ENCODE assay signal across 8 mouse cellular contexts in genomic region chr1:131525586-131526271, GRCm38 (mm10). TPM values are rescaled to one million over a fixed set of nuclear protein-coding genes. Genes with fewer than 3 reads are reported as not detected.
DNase-seq lines count a peak whose midpoint lies in the region; ATAC-seq and TF ChIP-seq lines count a peak whose summit lies in the region.

No protein-coding gene starts in this region.

- peak overlapping the region; percentile 86 for H3K4me2 ChIP-seq in heart, embryonic 11.5 days
- H3K4me2 ChIP-seq in kidney, postnatal 0 days (ENCODE audit: low read length), result peak overlapping the region; percentile 97
- H3K4me2 ChIP-seq in liver, embryonic 14.5 days (ENCODE audit: low read depth), result peak overlapping the region; percentile 100

- no peaks in the 10 kb centered on the region for H3K9me3 ChIP-seq in heart, embryonic 11.5 days (replicated peaks; ENCODE audit: control insufficient read depth, low read length)
- H3K9me3 ChIP-seq in kidney, postnatal 0 days (replicated peaks; ENCODE audit: low read length), result no peaks in the 10 kb centered on the region
- H3K9me3 ChIP-seq in liver, embryonic 14.5 days (ENCODE audit: control insufficient read depth, low read length), result no peaks in the 10 kb centered on the region

- TF ChIP-seq CTCF in kidney, postnatal 0 days (IDR thresholded peaks at IDR 0.05; ENCODE audit: low read depth), result no peak
- TF ChIP-seq CTCF in liver, embryonic 14.5 days (IDR thresholded peaks at IDR 0.05; ENCODE audit: low read depth), result no peak
- no peak for TF ChIP-seq CTCF in olfactory bulb, adult 2 months (IDR thresholded peaks at IDR 0.05; ENCODE audit: insufficient read depth, low read depth, low read length)

- WGBS in heart, embryonic 11.5 days (ENCODE audit: insufficient replicate concordance), result under 1% methylated on average over 39 of the region's 41 CpGs
- WGBS in kidney, postnatal 0 days, result under 1% methylated on average over 41 of the region's 41 CpGs
- WGBS in liver, embryonic 14.5 days (ENCODE audit: insufficient replicate concordance), result under 1% methylated on average over 41 of the region's 41 CpGs
- under 1% methylated on average over 41 of the region's 41 CpGs for WGBS in olfactory bulb, adult 2 months

- H3K36me3 ChIP-seq in heart, embryonic 11.5 days (ENCODE audit: control insufficient read depth, insufficient read depth, low read length), result no peaks in the 10 kb centered on the region
- no peaks in the 10 kb centered on the region for H3K36me3 ChIP-seq in kidney, postnatal 0 days (ENCODE audit: insufficient read depth, low read length)
- no peaks in the 10 kb centered on the region for H3K36me3 ChIP-seq in liver, embryonic 14.5 days (replicated peaks; ENCODE audit: control insufficient read depth, insufficient read depth, low read depth)

- no peak for TF ChIP-seq EP300 in liver, embryonic 14.5 days (IDR thresholded peaks at IDR 0.05; ENCODE audit: low read depth)

- TF ChIP-seq POLR2A in olfactory bulb, adult 2 months (IDR thresholded peaks at IDR 0.05; ENCODE audit: insufficient read depth, low read depth, low read length), result no peak

- peak overlapping the region; percentile 89 for H3K4me3 ChIP-seq in heart, embryonic 11.5 days (ENCODE audit: low read depth, low read length)
- H3K4me3 ChIP-seq in kidney, postnatal 0 days (replicated peaks; ENCODE audit: low read depth, low read length), result peak overlapping the region; percentile 85
- H3K4me3 ChIP-seq in liver, embryonic 14.5 days (ENCODE audit: insufficient read depth in 1 of 2, low read depth in 2 of 2, low read length in 2 of 2), result peak overlapping the region; percentile 84 to 93
- H3K4me3 ChIP-seq in olfactory bulb, adult 2 months (ENCODE audit: insufficient read depth, low read depth, low read length), result peak overlapping the region; percentile 94

- DNase-seq in 416B (ENCODE audit: low read depth) (peak; percentile 44), adipocyte (ENCODE audit: low spot score) (peak; percentile 39)
- peak; percentile 66 for DNase-seq in embryo, embryonic 9.5 days (ENCODE audit: extremely low spot score)
- DNase-seq in kidney, postnatal 0 days (ENCODE audit: low spot score), result peak; percentile 67
- no peak for DNase-seq in liver, embryonic 14.5 days (ENCODE audit: low read depth in 3 of 3, low spot score in 3 of 3)
- peak; percentile 70 for DNase-seq in yolk sac, embryonic 10.5 days (ENCODE audit: low spot score)

- peaks cover 37% of the 10 kb centered on the region for H3K4me1 ChIP-seq in heart, embryonic 11.5 days (ENCODE audit: control insufficient read depth, insufficient read depth, low read length)
- peaks cover 25% of the 10 kb centered on the region for H3K4me1 ChIP-seq in kidney, postnatal 0 days (replicated peaks; ENCODE audit: insufficient read depth, low read length)
- H3K4me1 ChIP-seq in liver, embryonic 14.5 days (replicated peaks; ENCODE audit: control insufficient read depth in 2 of 2, insufficient read depth in 2 of 2, low read length in 1 of 2), result peaks cover 16 to 24% of the 10 kb centered on the region in 2 experiments
- no peaks in the 10 kb centered on the region for H3K4me1 ChIP-seq in olfactory bulb, adult 2 months (ENCODE audit: control insufficient read depth, insufficient read depth, low read length)

- peak overlapping the region; percentile 95 for H3K27ac ChIP-seq in heart, embryonic 11.5 days (ENCODE audit: low read depth, low read length)
- peak overlapping the region; percentile 95 for H3K27ac ChIP-seq in kidney, postnatal 0 days
- H3K27ac ChIP-seq in liver, embryonic 14.5 days, result peak overlapping the region; percentile 60
- peak overlapping the region; percentile 74 for H3K27ac ChIP-seq in olfactory bulb, adult 2 months (ENCODE audit: insufficient read depth, low read depth, low read length)

- no peaks in the 10 kb centered on the region for H3K27me3 ChIP-seq in heart, embryonic 11.5 days (ENCODE audit: control insufficient read depth, insufficient read depth, low read length)
- no peaks in the 10 kb centered on the region for H3K27me3 ChIP-seq in kidney, postnatal 0 days (ENCODE audit: insufficient read depth, low read length)
- no peaks in the 10 kb centered on the region; the same call in 1 of the 2 replicates for H3K27me3 ChIP-seq in liver, embryonic 14.5 days (ENCODE audit: control insufficient read depth, insufficient read depth, low read length)

- peak overlapping the region; percentile 90 for H3K9ac ChIP-seq in heart, embryonic 11.5 days (ENCODE audit: low read depth, low read length)
- H3K9ac ChIP-seq in kidney, postnatal 0 days (ENCODE audit: low read depth, low read length), result peak overlapping the region; percentile 82
- peak overlapping the region; percentile 80 for H3K9ac ChIP-seq in liver, embryonic 14.5 days (replicated peaks)

- ATAC-seq in heart, embryonic 11.5 days (replicated peaks; ENCODE audit: insufficient number of reproducible peaks, low FRiP score, low TSS enrichment), result no peak
- ATAC-seq in kidney, postnatal 0 days (replicated peaks; ENCODE audit: low FRiP score, low read depth), result no peak
- no peak for ATAC-seq in liver, embryonic 14.5 days (ENCODE audit: insufficient read depth)

RNA-seq across cellular contexts. Expression of gene Srgap2, which starts 1.4 kb away (rescaled TPM):
- 19.4 and 23.3 TPM in 2 replicates for polyA plus RNA-seq in heart, embryonic 11.5 days (2014; fragmentation: Nextera tagmentation; extraction: Ambion mirVana)
- 6.9 and 8.3 TPM in 2 replicates for polyA plus RNA-seq in kidney, postnatal 0 days (2015; fragmentation: Nextera tagmentation; extraction: Ambion mirVana)
- 4.4 and 4.9 TPM in 2 replicates for polyA plus RNA-seq in liver, embryonic 14.5 days (2012; rRNA removed)
- 3.9 and 4.9 TPM in 2 replicates for polyA plus RNA-seq in liver, embryonic 14.5 days (2014; fragmentation: Nextera tagmentation; extraction: Ambion mirVana)
- polyA plus RNA-seq in olfactory bulb, adult 2 months (2012; ENCODE audit: insufficient read depth, insufficient read length, low replicate concordance, missing spikeins), result not detected in 2 replicates

RNA-seq across cellular contexts. Expression of gene Fam72a, which starts 2.0 kb away (rescaled TPM):
- polyA plus RNA-seq in heart, embryonic 11.5 days (2014; fragmentation: Nextera tagmentation; extraction: Ambion mirVana), result 3.2 and 3.4 TPM in 2 replicates
- polyA plus RNA-seq in kidney, postnatal 0 days (2015; fragmentation: Nextera tagmentation; extraction: Ambion mirVana), result 1.7 and 1.8 TPM in 2 replicates
- 1.1 and 1.3 TPM in 2 replicates for polyA plus RNA-seq in liver, embryonic 14.5 days (2012; rRNA removed)
- polyA plus RNA-seq in liver, embryonic 14.5 days (2014; fragmentation: Nextera tagmentation; extraction: Ambion mirVana), result 1.3 and 1.7 TPM in 2 replicates
- polyA plus RNA-seq in olfactory bulb, adult 2 months (2012; ENCODE audit: insufficient read depth, insufficient read length, low replicate concordance, missing spikeins), result not detected in 2 replicates

Comparison
In these comparisons a context has a peak if more than half of its experiments do, and no peak if none do; other contexts are left out.
1. DNase-seq: peak in 416B (single experiment), adipocyte (single experiment), embryo, embryonic 9.5 days (single experiment), kidney, postnatal 0 days (single experiment) and yolk sac, embryonic 10.5 days (single experiment); none in liver, embryonic 14.5 days (0 of 3).
2. Peak in every context shown above with its lines, with median percentiles within 50 percentile points of each other: H3K27ac ChIP-seq, H3K4me2 ChIP-seq, H3K4me3 ChIP-seq and H3K9ac ChIP-seq.